Mouse (Mus musculus) bone marrow macrophage, adult 2 months (primary cell): ENCODE measurements around the gene Gclc.

Source experiments
- CTCF ChIP-seq: IDR thresholded peaks from 2 replicates; pipeline ENCODE4 v1.5.1; 2012; ENCODE audit warnings: low read depth, mild to moderate bottlenecking, low read length, moderate library complexity
- POLR2A ChIP-seq: IDR thresholded peaks from 2 replicates; pipeline ENCODE4 v1.6.1; 2012; ENCODE audit warnings: mild to moderate bottlenecking, low read depth, low read length, borderline replicate concordance

DNA sequence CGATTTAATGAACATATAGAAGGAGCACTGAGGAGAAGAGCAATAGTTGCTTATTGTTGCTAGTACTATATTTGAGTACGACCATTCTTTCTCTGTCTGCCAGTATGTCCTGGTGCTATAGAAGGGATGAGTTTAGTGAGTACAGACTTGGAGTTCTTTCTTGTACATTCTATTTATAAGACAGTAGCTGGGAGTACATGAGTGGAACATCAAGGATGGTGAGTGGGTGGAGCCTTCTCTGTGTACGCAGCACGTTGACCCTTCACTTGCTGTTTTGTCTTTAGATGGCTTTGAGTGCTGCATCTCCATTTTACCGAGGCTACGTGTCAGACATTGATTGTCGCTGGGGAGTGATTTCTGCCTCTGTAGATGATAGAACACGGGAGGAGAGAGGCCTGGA is 31.1 kb downstream of the Gclc start:
- TF ChIP-seq CTCF (no peak), POLR2A (no peak)
